Comparison of ENCODE assay signal across 26 mouse cellular contexts in the genomic region with DNA sequence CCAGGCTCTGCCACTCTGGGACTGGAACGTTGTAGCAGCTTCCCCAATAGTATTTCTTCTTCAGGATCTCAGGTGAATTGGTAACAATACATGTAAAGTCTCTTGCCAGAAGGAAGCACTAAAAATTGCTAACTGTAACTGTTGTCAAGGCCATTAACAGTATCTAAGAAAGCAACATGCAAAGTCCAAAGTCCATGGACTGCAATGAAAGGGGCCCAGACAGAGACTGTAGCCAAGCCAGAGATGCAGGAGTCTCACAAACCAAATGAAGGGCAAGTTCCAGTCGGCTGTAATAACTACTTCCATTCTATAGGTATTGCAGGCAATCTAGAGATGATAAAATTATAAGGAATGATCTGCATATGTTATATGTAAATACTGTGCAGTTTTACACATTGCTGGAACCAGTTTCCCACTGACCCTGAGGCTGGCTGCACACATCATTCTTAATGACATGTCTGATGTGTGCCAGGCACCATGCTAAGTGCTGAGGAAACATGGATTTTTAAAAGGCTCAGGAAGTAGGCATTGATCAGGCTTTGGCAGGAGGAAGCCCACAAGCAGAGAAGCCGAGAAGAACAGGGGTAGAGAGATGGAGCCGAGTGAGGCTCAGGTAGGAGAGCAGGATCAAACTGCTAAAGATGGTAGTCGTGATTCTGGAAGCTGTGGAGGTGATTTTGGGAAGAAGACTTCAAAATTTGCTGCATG. TPM values are rescaled to one million over a fixed set of nuclear protein-coding genes. Genes with fewer than 3 reads are reported as not detected.
DNase-seq lines count a peak whose midpoint lies in the region; ATAC-seq and TF ChIP-seq lines count a peak whose summit lies in the region.
"Had no signal": no experiment of that assay in that cellular context is flagged by ENCODE, and none has a peak within 500 bp of the region (broad histone marks: within the 10 kb centered on the region; RNA-seq: fewer than 3 reads in every experiment).

No protein-coding gene starts in this region.

- H3K36me3 ChIP-seq in heart, embryonic 10.5 days: no peaks in the 10 kb centered on the region
- H3K36me3 ChIP-seq in heart, embryonic 11.5 days (ENCODE audit: control insufficient read depth, insufficient read depth, low read length): no peaks in the 10 kb centered on the region
- H3K36me3 ChIP-seq in midbrain, embryonic 10.5 days: no peaks in the 10 kb centered on the region
- no peaks in the 10 kb centered on the region for H3K36me3 ChIP-seq in midbrain, embryonic 14.5 days (ENCODE audit: control insufficient read depth, insufficient read depth, low read length)
- H3K36me3 ChIP-seq in small intestine, adult 2 months (ENCODE audit: control insufficient read depth, insufficient read depth, low read length): no peaks in the 10 kb centered on the region
- H3K36me3 ChIP-seq: embryonic facial prominence, embryonic 15.5 days; forebrain, embryonic 10.5 days; heart, embryonic 13.5 days; hindbrain, embryonic 12.5 days had no signal

- whole genome bisulfite sequencing in heart, embryonic 10.5 days: 51% methylated on average over 5 of the region's 5 CpGs
- 40% methylated on average over 5 of the region's 5 CpGs for WGBS in heart, embryonic 11.5 days (ENCODE audit: insufficient replicate concordance)
- whole genome bisulfite sequencing in midbrain, embryonic 10.5 days: 55% methylated on average over 5 of the region's 5 CpGs
- WGBS in midbrain, embryonic 14.5 days: 43% methylated on average over 5 of the region's 5 CpGs
- WGBS in small intestine, adult 2 months: 21% methylated on average over 5 of the region's 5 CpGs

- DNase-seq in heart, embryonic 10.5 days (ENCODE audit: low spot score): no peak
- DNase-seq in midbrain, embryonic 10.5 days (ENCODE audit: low spot score): no peak
- no peak for DNase-seq in midbrain, embryonic 14.5 days
- no peak for DNase-seq in spleen, postnatal 14 days (ENCODE audit: low spot score in 2 of 2)
- DNase-seq in left cerebral cortex, postnatal 25 days (ENCODE audit: low spot score in 2 of 2): no peak
- DNase-seq: adrenal gland, postnatal 14 days; cerebellum, postnatal 14 days; embryo, embryonic 11 days; gastrocnemius, adult 2 months; gastrocnemius, postnatal 25 days; heart, postnatal 10 days; heart, postnatal 4 days had no signal

- no peak overlapping the region; the same call in 1 of the 2 replicates for H3K4me2 ChIP-seq in heart, embryonic 11.5 days
- no peak overlapping the region for H3K4me2 ChIP-seq in midbrain, embryonic 14.5 days (ENCODE audit: low read length)
- H3K4me2 ChIP-seq: embryonic facial prominence, embryonic 15.5 days; heart, embryonic 13.5 days; hindbrain, embryonic 12.5 days had no signal

- peak overlapping the region; percentile 59 for H3K27ac ChIP-seq in heart, embryonic 10.5 days
- H3K27ac ChIP-seq in heart, embryonic 11.5 days (ENCODE audit: low read depth, low read length): no peak overlapping the region
- peak overlapping the region; percentile 50; the same call in 1 of the 2 replicates for H3K27ac ChIP-seq in midbrain, embryonic 10.5 days (replicated peaks)
- H3K27ac ChIP-seq in midbrain, embryonic 14.5 days (replicated peaks; ENCODE audit: low read depth, low read length): no peak overlapping the region
- H3K27ac ChIP-seq in small intestine, adult 2 months (ENCODE audit: insufficient read depth, low read depth, low read length): peak overlapping the region; percentile 60
- H3K27ac ChIP-seq: embryonic facial prominence, embryonic 15.5 days; gastrocnemius, adult 2 months had no signal

- H3K4me1 ChIP-seq in heart, embryonic 10.5 days: peaks cover 81% of the 10 kb centered on the region
- peaks cover 59% of the 10 kb centered on the region for H3K4me1 ChIP-seq in heart, embryonic 11.5 days (ENCODE audit: control insufficient read depth, insufficient read depth, low read length)
- peaks cover 52% of the 10 kb centered on the region for H3K4me1 ChIP-seq in midbrain, embryonic 10.5 days
- peaks cover 14% of the 10 kb centered on the region for H3K4me1 ChIP-seq in midbrain, embryonic 14.5 days (ENCODE audit: control insufficient read depth, insufficient read depth, low read length)
- H3K4me1 ChIP-seq in small intestine, adult 2 months (ENCODE audit: control insufficient read depth, insufficient read depth, insufficient read length, low read length): peaks cover 28% of the 10 kb centered on the region; the same call in 1 of the 2 replicates

- TF ChIP-seq CTCF in small intestine, adult 2 months (IDR thresholded peaks at IDR 0.05; ENCODE audit: extremely low read depth, insufficient read length, insufficient replicate concordance, low read depth, low read length): no peak

- H3K9me3 ChIP-seq in heart, embryonic 10.5 days: no peaks in the 10 kb centered on the region
- no peaks in the 10 kb centered on the region for H3K9me3 ChIP-seq in heart, embryonic 11.5 days (replicated peaks; ENCODE audit: control insufficient read depth, low read length)
- H3K9me3 ChIP-seq in midbrain, embryonic 10.5 days (replicated peaks): no peaks in the 10 kb centered on the region
- H3K9me3 ChIP-seq in midbrain, embryonic 14.5 days (ENCODE audit: control insufficient read depth, low read length): no peaks in the 10 kb centered on the region
- H3K9me3 ChIP-seq: embryonic facial prominence, embryonic 15.5 days; forebrain, embryonic 10.5 days; heart, embryonic 13.5 days; hindbrain, embryonic 12.5 days had no signal

- H3K4me3 ChIP-seq in heart, embryonic 10.5 days: no peak overlapping the region
- no peak overlapping the region for H3K4me3 ChIP-seq in heart, embryonic 11.5 days (ENCODE audit: low read depth, low read length)
- H3K4me3 ChIP-seq in midbrain, embryonic 10.5 days: no peak overlapping the region
- H3K4me3 ChIP-seq in midbrain, embryonic 14.5 days (replicated peaks; ENCODE audit: low read depth, low read length): no peak overlapping the region
- no peak overlapping the region for H3K4me3 ChIP-seq in small intestine, adult 2 months (ENCODE audit: low read depth, low read length)
- H3K4me3 ChIP-seq: embryonic facial prominence, embryonic 15.5 days; erythroblast, embryonic 14.5 days; gastrocnemius, adult 2 months; heart, embryonic 13.5 days; hindbrain, embryonic 12.5 days had no signal

- H3K9ac ChIP-seq in heart, embryonic 11.5 days (ENCODE audit: low read depth, low read length): no peak overlapping the region
- no peak overlapping the region for H3K9ac ChIP-seq in midbrain, embryonic 14.5 days (replicated peaks; ENCODE audit: low read length)
- H3K9ac ChIP-seq: embryonic facial prominence, embryonic 15.5 days; heart, embryonic 13.5 days; hindbrain, embryonic 12.5 days had no signal

- H3K27me3 ChIP-seq in heart, embryonic 10.5 days (ENCODE audit: insufficient read depth, poor library complexity, severe bottlenecking): no peaks in the 10 kb centered on the region
- no peaks in the 10 kb centered on the region for H3K27me3 ChIP-seq in heart, embryonic 11.5 days (ENCODE audit: control insufficient read depth, insufficient read depth, low read length)
- H3K27me3 ChIP-seq in midbrain, embryonic 10.5 days (ENCODE audit: low read depth, poor library complexity, severe bottlenecking): peaks cover 70% of the 10 kb centered on the region
- 0 out of 2 replicates have a peak, but pooled peaks cover 4% of the 10 kb centered on the region for H3K27me3 ChIP-seq in midbrain, embryonic 14.5 days (ENCODE audit: control insufficient read depth, insufficient read depth, low read length)
- no peaks in the 10 kb centered on the region for H3K27me3 ChIP-seq in small intestine, adult 2 months (ENCODE audit: control insufficient read depth, insufficient read depth, low read length)
- H3K27me3 ChIP-seq: embryonic facial prominence, embryonic 15.5 days; heart, embryonic 13.5 days; Patski had no signal

- intact Hi-C loops in left cerebral cortex, postnatal 25 days (cut with DNase I): no loop called here

- ATAC-seq in heart, embryonic 11.5 days (replicated peaks; ENCODE audit: insufficient number of reproducible peaks, low FRiP score, low TSS enrichment): no peak
- no peak for ATAC-seq in midbrain, embryonic 14.5 days (ENCODE audit: low FRiP score, low TSS enrichment)
- ATAC-seq: activated CD4-positive, CD25-positive, alpha-beta regulatory T cell, adult 4 months; forebrain, embryonic 14.5 days; hindbrain, embryonic 16.5 days; Patski had no signal

- TF ChIP-seq POLR2A in small intestine, adult 2 months (IDR thresholded peaks at IDR 0.05; ENCODE audit: low read depth, low read length): no peak

RNA-seq across cellular contexts. Expression of gene Spon1, which starts 59.9 kb away (rescaled TPM):
- 62.0 and 100 TPM in 2 replicates for polyA plus RNA-seq in heart, embryonic 10.5 days (2016; fragmentation: Nextera tagmentation; extraction: Ambion mirVana)
- polyA plus RNA-seq in heart, embryonic 11.5 days (2014; fragmentation: Nextera tagmentation; extraction: Ambion mirVana): 79.7 and 100 TPM in 2 replicates
- 73.1 and 75.6 TPM in 2 replicates for polyA plus RNA-seq in midbrain, embryonic 10.5 days (2016; fragmentation: Nextera tagmentation; extraction: Ambion mirVana)
- polyA plus RNA-seq in midbrain, embryonic 14.5 days (2014; fragmentation: Nextera tagmentation; extraction: Ambion mirVana): 35.9 and 39.6 TPM in 2 replicates
- polyA plus RNA-seq in small intestine, adult 2 months (2012; rRNA removed): 3.0 and 3.3 TPM in 2 replicates
- total RNA-seq in left cerebral cortex, postnatal 25 days (2021): 10 to 100 TPM; 35.6 to 38.3 TPM
- total RNA-seq: CH12.LX; common myeloid progenitor, adult 5-6 weeks; granulocyte monocyte progenitor cell, adult 5-6 weeks had no signal
- polyA plus RNA-seq: erythroblast, embryonic 14.5 days had no signal

Comparison
In these comparisons a context has a peak if more than half of its experiments do, and no peak if none do; other contexts are left out.
1. H3K27ac ChIP-seq: peak in heart, embryonic 10.5 days (single experiment), midbrain, embryonic 10.5 days (single experiment) and small intestine, adult 2 months (single experiment); none in heart, embryonic 11.5 days (single experiment) and midbrain, embryonic 14.5 days (single experiment).